Mouse (Mus musculus) CH12.LX (cell line): ENCODE measurements at regions not wholly inside any gene's neighbourhood (a gene's known extent, or its start where the extent isn't known, plus 50 kb on each side); places are given as distances from the start of the nearest gene placed in this dataset.

Experiments used
- DNase-seq: peaks from one replicate; pipeline ENCODE4 v3.0.0-alpha.2; 2013; ENCODE audit errors: extremely low read depth
- H3K27ac ChIP-seq: 2 replicates; pipeline ENCODE4 v1.5.1; 2012; ENCODE audit warnings: low read depth, mild to moderate bottlenecking, control low read depth, moderate library complexity; ENCODE audit not compliant: insufficient read depth
- H3K27me3 ChIP-seq: replicated peaks from 2 replicates; pipeline ENCODE3; 2012; ENCODE audit warnings: inconsistent platforms
- H3K36me3 ChIP-seq, 2 experiments: replicated peaks in 1 of 2; 2 replicates each; pipeline versions ENCODE3 to v1.6.1; 2012; ENCODE audit warnings: inconsistent platforms in 1 of 2, low read length in 1 of 2, mild to moderate bottlenecking in 1 of 2, mixed read lengths in 1 of 2, moderate library complexity in 1 of 2; ENCODE audit not compliant: control insufficient read depth in 1 of 2, insufficient read depth in 1 of 2
- H3K4me1 ChIP-seq, 2 experiments: 2 replicates each; pipeline ENCODE4 v1.6.1; 2012; ENCODE audit warnings: inconsistent platforms in 1 of 2, moderate library complexity in 1 of 2; ENCODE audit not compliant: insufficient read depth in 2 of 2, control insufficient read depth in 1 of 2
- H3K4me2 ChIP-seq: 2 replicates; pipeline ENCODE4 v1.6.1; 2012; ENCODE audit warnings: low read depth, mild to moderate bottlenecking, control low read depth; ENCODE audit not compliant: poor library complexity, insufficient read depth, severe bottlenecking
- H3K4me3 ChIP-seq, 3 experiments: fragments of 150-350 bp in 1 of 3; sonication (generic) in 1 of 3; replicated peaks in 1 of 3; 2 replicates each; pipeline versions ENCODE3 to v1.5.1; 2011 to 2012; ENCODE audit warnings: low read depth in 2 of 3, low read length in 2 of 3, mild to moderate bottlenecking in 2 of 3, moderate library complexity in 2 of 3, control low read depth in 1 of 3, improper control_type of control experiment in 1 of 3, inconsistent platforms in 1 of 3, mixed read lengths in 1 of 3; ENCODE audit not compliant: poor library complexity in 1 of 3
- H3K79me2 ChIP-seq: replicated peaks from 2 replicates; pipeline ENCODE4 v1.6.1; 2012; ENCODE audit warnings: mild to moderate bottlenecking, moderate library complexity; ENCODE audit not compliant: control insufficient read depth, poor library complexity, insufficient read depth, severe bottlenecking; ENCODE audit errors: extremely low read depth
- H3K9ac ChIP-seq: 2 replicates; pipeline ENCODE4 v1.6.1; 2012; ENCODE audit warnings: low read depth, mild to moderate bottlenecking, control low read depth, moderate library complexity; ENCODE audit not compliant: insufficient read depth
- H3K9me3 ChIP-seq: replicated peaks from 2 replicates; pipeline ENCODE3; 2012; ENCODE audit warnings: low read length, inconsistent platforms, mixed read lengths
- BHLHE40 ChIP-seq: IDR thresholded peaks from 2 replicates; pipeline ENCODE4 v1.6.1; 2011; ENCODE audit warnings: mild to moderate bottlenecking, low read depth, low read length, improper control_type of control experiment
- CHD1 ChIP-seq: IDR thresholded peaks from 2 replicates; pipeline ENCODE4 v1.6.1; 2012; ENCODE audit warnings: low read depth, low read length, improper control_type of control experiment, inconsistent platforms
- E2F4 ChIP-seq: IDR thresholded peaks from 2 replicates; pipeline ENCODE4 v1.6.1; 2011; ENCODE audit warnings: low read depth, low read length, improper control_type of control experiment; ENCODE audit not compliant: insufficient replicate concordance
- ELF1 ChIP-seq: IDR thresholded peaks from 2 replicates; pipeline ENCODE4 v1.6.1; 2014; ENCODE audit warnings: low read depth, mild to moderate bottlenecking, inconsistent platforms, low read length, improper control_type of control experiment
- EP300 ChIP-seq: IDR thresholded peaks from 2 replicates; pipeline ENCODE4 v1.6.1; 2011; ENCODE audit warnings: low read length, improper control_type of control experiment
- ETS1 ChIP-seq: conservative IDR thresholded peaks from 2 replicates; pipeline ENCODE4 v1.6.1; 2012; ENCODE audit warnings: low read depth, mild to moderate bottlenecking, inconsistent platforms, low read length, improper control_type of control experiment, moderate library complexity
- GABPA ChIP-seq: IDR thresholded peaks from 2 replicates; pipeline ENCODE4 v1.6.1; 2012; ENCODE audit warnings: low read depth, low read length, improper control_type of control experiment, inconsistent platforms; ENCODE audit not compliant: insufficient replicate concordance
- IRF4 ChIP-seq: IDR thresholded peaks from 2 replicates; pipeline ENCODE4 v1.6.1; 2014; ENCODE audit warnings: low read depth, mild to moderate bottlenecking, inconsistent platforms, low read length, improper control_type of control experiment
- JUN ChIP-seq: IDR thresholded peaks from 2 replicates; pipeline ENCODE4 v1.6.1; 2011; ENCODE audit warnings: low read depth, mild to moderate bottlenecking, low read length, improper control_type of control experiment, moderate library complexity; ENCODE audit not compliant: insufficient read depth
- JUND ChIP-seq: conservative IDR thresholded peaks from 2 replicates; pipeline ENCODE4 v1.6.1; 2011; ENCODE audit warnings: low read depth, low read length, improper control_type of control experiment
- KAT2A ChIP-seq: IDR thresholded peaks from 2 replicates; pipeline ENCODE4 v1.6.1; 2012; ENCODE audit warnings: low read length, improper control_type of control experiment, inconsistent platforms; ENCODE audit not compliant: insufficient replicate concordance
- MAFK ChIP-seq: IDR thresholded peaks from 2 replicates; pipeline ENCODE4 v1.6.1; 2011; ENCODE audit warnings: low read length, improper control_type of control experiment; ENCODE audit not compliant: insufficient replicate concordance
- MAX ChIP-seq: IDR thresholded peaks from 2 replicates; pipeline ENCODE4 v1.6.1; 2011; ENCODE audit warnings: low read length, improper control_type of control experiment
- MAZ ChIP-seq: IDR thresholded peaks from 2 replicates; pipeline ENCODE4 v1.6.1; 2012; ENCODE audit warnings: low read depth, mild to moderate bottlenecking, inconsistent platforms, low read length, improper control_type of control experiment, moderate library complexity
- NELFE ChIP-seq: IDR thresholded peaks from 2 replicates; pipeline ENCODE4 v1.6.1; 2011; ENCODE audit warnings: low read depth, low read length, improper control_type of control experiment
- PAX5 ChIP-seq: IDR thresholded peaks from 2 replicates; pipeline ENCODE4 v1.6.1; 2012; ENCODE audit warnings: low read length, inconsistent platforms, mixed read lengths
- RAD21 ChIP-seq: IDR thresholded peaks from 2 replicates; pipeline ENCODE4 v1.6.1; 2011; ENCODE audit warnings: low read depth, mild to moderate bottlenecking, low read length, improper control_type of control experiment, moderate library complexity
- RCOR1 ChIP-seq: conservative IDR thresholded peaks from 2 replicates; pipeline ENCODE4 v1.6.1; 2012; ENCODE audit warnings: low read depth, mild to moderate bottlenecking, inconsistent platforms, low read length, improper control_type of control experiment
- SMC3 ChIP-seq: IDR thresholded peaks from 2 replicates; pipeline ENCODE4 v1.6.1; 2011; ENCODE audit warnings: low read depth, low read length, improper control_type of control experiment
- TCF12 ChIP-seq: IDR thresholded peaks from 2 replicates; pipeline ENCODE4 v1.6.1; 2014; ENCODE audit warnings: low read depth, mild to moderate bottlenecking, inconsistent platforms, low read length, improper control_type of control experiment
- ZKSCAN1 ChIP-seq: IDR thresholded peaks from 2 replicates; pipeline ENCODE4 v1.6.1; 2012; ENCODE audit warnings: low read depth, inconsistent platforms, low read length, improper control_type of control experiment, borderline replicate concordance
- ZMIZ1 ChIP-seq: IDR thresholded peaks from 2 replicates; pipeline ENCODE4 v1.6.1; 2012; ENCODE audit warnings: low read depth, mild to moderate bottlenecking, inconsistent platforms, low read length, improper control_type of control experiment
- dilution Hi-C: fragments of 300-500 bp; cut with MboI; formaldehyde crosslinking; loops from 2 replicates; pipeline ENCODE4 v1.14.3; 2020; ENCODE audit warnings: low sequenced_read_pairs; ENCODE audit not compliant: extremely low pct_unique_long_range_greater_than_20kb, extremely low pct_ligation_motif_present
- in situ Hi-C: fragments of 300-500 bp; cut with MboI; formaldehyde crosslinking; loops from 3 replicates; pipeline ENCODE4 v1.14.3; 2019; ENCODE audit warnings: low sequenced_read_pairs, low pct_ligation_motif_present, low pct_unique_long_range_greater_than_20kb, mixed read lengths

DNA sequence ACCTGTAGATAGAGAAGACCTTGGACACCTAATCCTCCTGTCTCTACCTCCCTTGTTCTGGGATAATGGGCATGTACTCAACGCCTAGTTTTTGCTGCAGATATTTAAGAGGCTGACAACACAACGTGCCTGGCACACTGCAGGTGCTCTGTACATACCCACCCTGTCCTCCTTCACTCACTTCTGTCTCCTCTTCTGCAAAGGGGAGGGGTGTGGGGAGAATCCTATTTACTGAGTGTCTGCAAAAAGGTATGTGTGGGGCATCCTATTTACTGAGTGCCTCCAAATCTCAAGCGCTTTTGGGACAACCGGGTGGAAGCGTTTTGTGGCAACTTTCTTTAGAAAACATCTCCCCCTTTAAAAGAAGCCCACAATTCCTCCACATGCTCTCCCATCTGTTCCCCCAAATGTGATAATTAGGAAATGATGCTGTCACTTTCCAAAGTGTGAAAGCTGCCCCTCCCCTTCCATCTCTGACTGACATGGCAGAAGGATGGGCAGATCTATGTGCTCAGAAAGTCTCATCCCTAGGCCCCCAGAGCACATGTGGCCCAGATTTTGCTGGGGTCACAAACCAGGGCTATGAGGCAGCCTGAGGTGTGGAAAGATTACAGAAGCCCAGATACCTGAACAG, 93.5 kb upstream of the Mycn start:
- Histone ChIP-seq H3K27ac (no peak overlapping the region), H3K36me3 (no peaks in the 10 kb centered on the region), H3K4me2 (no peak overlapping the region), H3K9me3 (no peaks in the 10 kb centered on the region), H3K27me3 (no peaks in the 10 kb centered on the region), H3K4me3 (no peak overlapping the region), H3K9ac (no peak overlapping the region), H3K4me1 (no peaks in the 10 kb centered on the region), H3K79me2 (no peaks in the 10 kb centered on the region)
- TF ChIP-seq E2F4 = no peak
- no peak for TF ChIP-seq ZKSCAN1
- no peak for TF ChIP-seq PAX5
- TF ChIP-seq JUND = no peak
- no peak for TF ChIP-seq ZMIZ1
- TF ChIP-seq JUN = no peak
- no peak for TF ChIP-seq EP300
- TF ChIP-seq RCOR1 = no peak
- TF ChIP-seq CHD1 = no peak
- TF ChIP-seq ETS1 = no peak
- TF ChIP-seq IRF4 = no peak
- no peak for TF ChIP-seq MAFK
- no peak for TF ChIP-seq NELFE
- TF ChIP-seq TCF12 = no peak
- TF ChIP-seq GABPA = no peak
- no peak for TF ChIP-seq MAX
- TF ChIP-seq RAD21 = no peak
- TF ChIP-seq ELF1 = no peak
- TF ChIP-seq SMC3 = no peak
- dilution Hi-C loops = no loop called here
- DNase-seq = no peak
- in situ Hi-C loops = no loop called here

DNA sequence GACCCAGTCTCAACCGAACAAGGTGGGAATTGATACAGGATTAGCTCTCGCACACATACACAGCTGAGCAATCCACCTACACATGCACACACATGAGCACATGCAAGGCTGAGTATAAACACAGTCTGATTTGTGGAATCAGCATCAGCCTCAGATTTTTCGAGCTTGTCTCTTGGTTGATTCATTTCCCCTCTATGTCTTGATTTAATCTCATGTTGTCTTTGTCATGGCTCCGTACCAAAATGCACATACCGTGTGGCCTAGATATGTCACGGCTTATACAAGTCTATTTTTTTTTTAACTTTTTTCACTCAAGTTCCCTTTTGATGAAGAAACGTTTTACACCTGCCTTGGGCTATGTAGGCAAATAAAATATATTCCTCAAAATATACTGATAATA, 88.6 kb upstream of the Mycn start:
- in situ Hi-C loops (no loop called here), dilution Hi-C loops (no loop called here)
- no peaks in the 10 kb centered on the region for H3K79me2 ChIP-seq
- H3K9me3 ChIP-seq = no peaks in the 10 kb centered on the region
- no peak overlapping the region for H3K27ac ChIP-seq
- H3K4me3 ChIP-seq = no peak overlapping the region
- H3K9ac ChIP-seq = no peak overlapping the region
- no peak overlapping the region for H3K4me2 ChIP-seq
- TF ChIP-seq JUND (no peak), JUN (no peak), MAZ (no peak), BHLHE40 (no peak), KAT2A (no peak)
- H3K27me3 ChIP-seq = no peaks in the 10 kb centered on the region
- no peak for DNase-seq
- no peaks in the 10 kb centered on the region for H3K4me1 ChIP-seq
- H3K36me3 ChIP-seq = no peaks in the 10 kb centered on the region
